Mouse (Mus musculus) layer of hippocampus, postnatal 36 days (tissue): Measurements from ENCODE around the gene Stn1. TPM values are rescaled to one million over a fixed set of nuclear protein-coding genes. Genes with fewer than 3 reads are reported as not detected.

ENCODE experiments used
- DNase-seq, 2 experiments: peaks; one replicate each; pipeline ENCODE4 v3.0.0; 2022
- total RNA-seq, 2 experiments: library from RNA; stranded (reverse); gene quantifications; 2 replicates each; pipeline ENCODE4 v1.2.3; 2021

Gene Stn1
- total RNA-seq, 2 experiments from 2014 or later, result 18.7 to 23.0 TPM

GRCm38 (mm10) chr19:47468750-47469149 lies 68.6 kb downstream of the Stn1 start:
- DNase-seq, result no peak

DNA sequence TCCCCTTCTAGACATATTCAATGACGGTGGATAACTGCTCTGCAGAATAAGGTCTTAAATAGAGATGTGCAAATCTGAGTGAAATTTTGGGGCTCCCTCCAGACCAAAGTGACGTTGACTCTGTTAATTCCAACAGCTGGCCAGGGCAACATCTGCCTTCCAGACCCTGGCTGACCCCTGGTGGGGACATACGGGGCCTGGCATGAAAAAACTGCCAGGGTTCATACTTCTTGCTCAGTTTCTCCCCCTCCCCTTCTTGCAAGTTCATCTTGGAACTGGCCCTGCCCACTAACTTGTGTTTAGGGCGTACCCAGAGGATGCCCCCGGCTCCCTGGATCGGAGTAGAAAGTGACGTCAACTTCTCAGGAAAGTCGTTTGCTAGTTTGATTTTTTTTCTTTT lies 70.5 kb downstream of the Stn1 start:
- no peak for DNase-seq

DNA sequence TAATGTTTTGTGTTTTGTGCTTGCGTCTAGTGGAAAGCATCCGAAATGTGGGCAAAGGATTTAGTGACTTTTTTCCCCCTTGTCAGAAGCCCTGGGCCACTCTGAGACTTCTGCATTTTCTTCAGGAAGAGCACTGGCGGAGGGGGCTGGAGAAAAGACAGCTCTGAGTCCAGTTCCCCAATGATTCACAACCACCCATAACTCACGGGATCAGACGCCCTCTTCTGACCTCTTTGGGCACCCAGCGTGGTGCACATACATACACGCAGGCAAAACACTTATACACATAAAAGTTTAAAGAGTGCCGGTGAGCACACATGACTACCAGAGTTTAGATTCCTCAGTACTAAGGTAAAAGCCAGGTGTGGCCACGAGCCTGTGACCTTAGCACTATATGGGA lies 71.8 kb downstream of the Stn1 start:
- DNase-seq, result no peak

DNA sequence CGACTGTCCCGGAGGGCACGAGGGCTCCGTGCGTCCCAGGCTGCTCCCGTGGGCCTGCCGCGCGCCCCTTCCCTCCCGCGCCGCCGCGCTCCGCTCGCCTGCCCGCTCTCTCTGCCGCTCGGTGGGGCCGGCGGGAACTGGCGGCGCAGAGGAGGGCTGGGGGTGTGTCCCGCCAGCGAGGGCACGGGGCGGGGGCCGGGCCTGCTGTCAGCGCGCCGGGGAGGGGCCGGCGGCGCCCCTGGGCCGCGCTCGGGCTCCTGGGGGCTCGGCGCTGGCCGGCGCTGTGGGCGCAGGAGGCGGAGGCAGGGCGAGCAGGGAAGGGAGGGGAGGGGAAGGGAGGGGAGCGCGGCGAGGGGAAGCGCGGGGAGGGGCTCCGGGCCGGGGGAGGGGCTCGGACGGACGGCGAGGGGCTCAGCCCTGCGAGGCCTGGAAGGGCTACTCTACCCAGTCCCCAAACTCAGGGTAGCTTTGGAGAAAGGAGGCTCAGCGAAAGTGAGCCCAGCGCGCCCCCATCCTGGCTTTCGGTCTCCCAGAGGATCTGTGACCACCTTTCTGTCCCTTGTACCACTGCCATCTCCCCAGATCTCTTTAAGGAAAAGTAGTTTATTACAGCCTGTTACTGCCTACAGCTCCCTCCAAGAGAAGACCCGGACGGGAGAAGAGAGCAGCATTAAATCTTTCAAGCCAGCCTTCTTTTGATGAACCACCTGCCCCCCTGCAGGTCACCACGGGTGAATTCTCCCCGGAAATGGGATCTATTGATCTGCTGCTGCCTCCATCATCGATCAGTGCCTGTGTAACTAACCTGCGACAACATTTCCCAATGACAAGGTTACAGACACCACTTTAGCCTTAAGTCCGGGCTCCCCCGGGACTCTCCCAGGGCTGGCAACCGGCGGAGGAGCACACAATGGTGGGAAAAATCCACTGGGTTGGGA lies 72.7 kb downstream of the Stn1 start, which contains the start of gene Sh3pxd2a:
Sh3pxd2a (minus strand) TSS at position 98 of the 938 bp plus-strand sequence.
- DNase-seq, result peak in 1 of 2 experiments; percentile 21

DNA sequence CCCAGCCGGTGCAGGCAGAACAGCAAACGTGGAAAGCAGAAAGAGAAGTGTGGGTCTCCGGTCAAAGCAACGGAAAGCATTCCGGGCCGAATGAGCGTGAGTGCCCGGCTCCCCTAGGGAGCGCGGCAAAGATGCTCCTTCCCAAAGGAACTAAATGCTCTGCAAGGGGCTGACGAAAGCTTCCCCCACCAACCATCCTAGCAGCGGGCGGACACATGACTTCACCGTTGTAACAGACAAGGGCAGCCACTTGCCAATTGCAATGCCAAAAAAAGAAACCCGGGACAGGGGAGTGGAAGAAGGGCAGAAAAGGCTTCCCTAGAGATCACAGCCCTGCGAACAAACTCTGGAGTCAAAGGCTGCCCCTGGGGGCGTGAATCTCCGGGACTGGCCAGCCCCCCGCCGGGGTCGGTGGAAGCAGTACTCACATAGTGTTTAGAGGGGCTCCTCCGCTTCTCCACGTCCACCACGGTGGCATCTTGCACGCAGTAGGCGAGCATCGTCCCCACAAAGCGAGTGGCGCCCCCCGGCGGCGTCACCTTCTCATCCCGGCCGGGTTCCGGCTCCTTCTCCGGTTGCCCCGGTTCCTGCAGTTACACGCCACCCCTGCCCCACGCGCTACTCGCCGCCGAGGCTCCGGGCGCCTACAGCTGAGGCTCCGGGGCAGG lies 73.5 kb downstream of the Stn1 start:
- DNase-seq, result peak; percentile 68 to 70

DNA sequence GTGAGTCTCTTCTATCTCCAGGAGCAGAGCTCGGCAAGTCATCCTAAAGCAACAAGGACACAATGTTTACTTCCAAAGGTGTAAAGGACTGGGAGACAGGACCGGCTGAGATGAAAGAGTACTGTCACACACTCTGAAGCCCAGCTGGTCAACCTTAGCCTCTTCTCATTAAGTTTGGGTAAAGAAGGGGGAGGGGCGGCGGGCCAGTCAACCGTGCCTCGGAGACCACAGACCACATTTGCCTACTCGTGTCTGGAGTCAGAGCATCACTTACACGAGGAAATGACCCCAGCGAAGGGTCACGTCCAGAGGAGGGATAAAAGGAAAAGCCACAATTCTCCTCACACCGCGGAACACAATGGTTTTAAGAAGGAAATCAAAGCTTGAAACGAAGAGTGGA lies 74.1 kb downstream of the Stn1 start:
- no peak for DNase-seq

DNA sequence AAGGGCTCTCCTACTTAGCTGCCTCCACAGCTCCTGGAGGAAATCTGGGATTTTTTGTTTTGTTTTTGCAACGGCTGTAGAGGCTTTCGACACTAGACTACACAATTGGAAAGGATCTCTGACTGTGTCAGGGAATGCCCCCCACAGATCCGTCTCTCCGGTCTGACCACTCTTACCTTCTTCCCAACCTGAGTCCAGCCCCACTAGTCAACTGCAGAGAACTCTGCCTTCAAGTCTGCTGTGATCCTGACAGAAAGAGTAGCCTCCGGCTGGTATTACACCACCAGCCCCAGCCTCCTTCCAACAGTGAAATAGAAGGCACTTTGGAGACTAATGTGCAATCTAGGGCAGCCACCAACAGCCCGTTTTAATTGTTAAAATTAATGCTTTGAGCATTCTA lies 74.6 kb downstream of the Stn1 start:
- DNase-seq, result no peak

- DNase-seq, result no peak
These were observed 75.5 kb downstream of the Stn1 start for GRCm38 (mm10) chr19:47461838-47462237.

- DNase-seq, result no peak
These were observed 75.9 kb downstream of the Stn1 start for GRCm38 (mm10) chr19:47461386-47461785.

DNA sequence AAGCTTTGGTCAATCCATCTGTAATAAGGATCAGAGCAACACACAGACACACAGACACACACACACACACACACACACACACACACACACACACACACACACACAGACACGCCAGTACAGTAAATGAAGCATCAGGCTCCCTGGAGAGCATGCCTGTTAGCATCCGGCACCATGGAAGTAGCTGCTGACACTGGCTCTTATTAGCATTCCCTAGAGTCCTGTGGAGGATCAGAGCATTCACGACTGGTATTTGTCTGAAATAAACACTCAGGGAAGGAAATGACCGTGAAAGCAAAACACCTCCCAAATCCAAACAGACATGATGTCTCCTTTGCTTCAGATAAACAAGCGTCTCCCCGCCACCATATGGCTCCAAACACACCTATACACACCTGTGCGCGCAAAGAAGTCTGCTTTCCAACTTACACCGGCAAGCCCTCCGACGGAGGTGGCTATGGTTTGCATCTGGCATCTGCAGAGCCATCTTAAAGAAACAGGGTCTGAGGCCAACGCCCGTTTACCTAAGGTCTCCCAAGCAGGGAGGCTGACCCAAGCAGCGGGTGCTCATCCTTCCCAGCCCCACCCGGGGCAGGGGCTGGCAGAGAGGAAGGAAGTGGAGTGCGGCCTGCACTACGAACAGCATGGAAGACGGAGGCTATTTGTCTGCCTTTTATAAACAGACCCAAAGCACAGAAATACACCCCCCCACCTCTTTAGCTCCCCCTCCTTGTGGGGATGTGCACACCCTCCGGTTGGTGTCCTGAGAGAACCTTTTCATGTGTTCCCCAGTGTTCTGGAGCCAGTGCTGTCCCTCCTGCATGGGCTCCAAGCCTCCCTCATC lies 77.0 kb downstream of the Stn1 start:
- DNase-seq, result no peak

DNA sequence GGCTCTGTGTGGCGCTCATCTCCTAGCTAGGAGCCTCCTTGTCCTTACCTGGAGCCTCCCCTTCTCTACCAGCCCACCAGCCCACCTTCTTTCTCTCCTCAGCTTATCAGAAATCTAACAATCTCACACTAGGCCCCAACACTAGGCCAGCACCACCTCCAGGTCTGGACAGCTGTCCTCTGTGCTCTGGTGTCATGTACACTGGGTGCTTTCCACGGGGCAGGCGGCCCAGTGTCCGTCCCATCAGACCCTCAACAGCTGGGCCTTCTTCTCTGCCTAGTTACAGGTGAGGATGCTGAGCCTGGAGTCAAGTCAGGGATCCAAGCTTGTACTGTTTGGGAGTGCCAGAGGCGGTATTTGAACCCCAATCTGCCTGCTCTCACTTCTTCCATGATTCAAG lies 78.1 kb downstream of the Stn1 start:
- no peak for DNase-seq

GRCm38 (mm10) chr19:47458504-47459161 lies 78.7 kb downstream of the Stn1 start:
- DNase-seq, result no peak

GRCm38 (mm10) chr19:47457711-47458503 lies 79.4 kb downstream of the Stn1 start:
- no peak for DNase-seq

GRCm38 (mm10) chr19:47456021-47456420 lies 81.3 kb downstream of the Stn1 start:
- no peak for DNase-seq

GRCm38 (mm10) chr19:47455001-47455755 lies 82.1 kb downstream of the Stn1 start:
- no peak for DNase-seq

- DNase-seq, result peak in 1 of 2 experiments; percentile 18
These were observed 82.9 kb downstream of the Stn1 start for GRCm38 (mm10) chr19:47454167-47455000.

- no peak for DNase-seq
These were observed 84.0 kb downstream of the Stn1 start for GRCm38 (mm10) chr19:47453352-47453751.

GRCm38 (mm10) chr19:47452682-47453081 lies 84.6 kb downstream of the Stn1 start:
- no peak for DNase-seq

GRCm38 (mm10) chr19:47452211-47452610 lies 85.1 kb downstream of the Stn1 start:
- DNase-seq, result no peak
